Mouse (Mus musculus): Measurements from ENCODE around the gene Troap. TPM values are rescaled to one million over a fixed set of nuclear protein-coding genes. Genes with fewer than 3 reads are reported as not detected.

The Troap gene
- total RNA-seq, 1 experiment from 2014 or later = 18.6 TPM

Other genes with a start within 250 kb of the Troap start
- 65.2 and 77.8 TPM in 2 replicates for gene Prkag1, start 243.1 kb upstream of the Troap start, total RNA-seq (2017)
- 27.3 and 52.2 TPM in 2 replicates for gene Kmt2d, start 203.4 kb upstream of the Troap start, total RNA-seq (2017)
- 3.0 and 12.0 TPM in 2 replicates for gene Rhebl1, start 180.0 kb upstream of the Troap start, total RNA-seq (2017)
- not detected in 2 replicates for gene Dhh, start 176.0 kb upstream of the Troap start, total RNA-seq (2017)
- 0.97 and 9.0 TPM in 2 replicates for gene Lmbr1l, start 156.3 kb upstream of the Troap start, total RNA-seq (2017)
- 776 and 824 TPM in 2 replicates for gene Tuba1b, start 140.0 kb upstream of the Troap start, total RNA-seq (2017)
- 1.9 and 18.7 TPM in 2 replicates for gene Gm49450, start 121.0 kb upstream of the Troap start, total RNA-seq (2017)
- 25.4 and 32.0 TPM in 2 replicates for gene Tuba1a, start 120.9 kb upstream of the Troap start, total RNA-seq (2017)
- gene Tuba1c, start 44.7 kb upstream of the Troap start, total RNA-seq (2017) = 41.0 and 61.3 TPM in 2 replicates
- gene Prph, start 19.4 kb upstream of the Troap start, total RNA-seq (2017) = not detected in 2 replicates
- not detected in 2 replicates for gene C1ql4, start 13.2 kb downstream of the Troap start, total RNA-seq (2017)
- gene Dnajc22, start 18.6 kb downstream of the Troap start, total RNA-seq (2017) = not detected in 2 replicates
- 0.46 and 1.7 TPM in 2 replicates for gene Spats2, start 51.3 kb downstream of the Troap start, total RNA-seq (2017)
- gene Kcnh3, start 150.3 kb downstream of the Troap start, total RNA-seq (2017) = 0.05 TPM in 1 of 2 replicates, not detected in the other
- gene Mcrs1, start 177.4 kb downstream of the Troap start, total RNA-seq (2017) = 57.8 and 61.0 TPM in 2 replicates
- gene Prpf40b, start 220.5 kb downstream of the Troap start, total RNA-seq (2017) = 4.3 and 13.7 TPM in 2 replicates
- gene Fam186b, start 221.3 kb downstream of the Troap start, total RNA-seq (2017) = not detected in 2 replicates

Data from common myeloid progenitor, adult 5-6 weeks (primary cell).